Mouse (Mus musculus) left cerebral cortex, postnatal 36 days (tissue): ENCODE data around the gene Ripk1. TPM values are rescaled to one million over a fixed set of nuclear protein-coding genes. Genes with fewer than 3 reads are reported as not detected.

Experiments used
- DNase-seq, 2 experiments: peaks; one replicate each; pipeline ENCODE4 v3.0.0; 2021 to 2022; ENCODE audit warnings: low spot score in 2 of 2, mixed read lengths in 1 of 2
- intact Hi-C: fragments of 180-260 bp; cut with DNase I; formaldehyde crosslinking; loops from one replicate; pipeline ENCODE4 v1.15.1; 2025
- total RNA-seq, 2 experiments: library from RNA; stranded (reverse); gene quantifications; 2 replicates each; pipeline ENCODE4 v1.2.3; 2021

The Ripk1 gene
- total RNA-seq, 2 experiments from 2014 or later, result 5.6 to 5.8 TPM

DNA sequence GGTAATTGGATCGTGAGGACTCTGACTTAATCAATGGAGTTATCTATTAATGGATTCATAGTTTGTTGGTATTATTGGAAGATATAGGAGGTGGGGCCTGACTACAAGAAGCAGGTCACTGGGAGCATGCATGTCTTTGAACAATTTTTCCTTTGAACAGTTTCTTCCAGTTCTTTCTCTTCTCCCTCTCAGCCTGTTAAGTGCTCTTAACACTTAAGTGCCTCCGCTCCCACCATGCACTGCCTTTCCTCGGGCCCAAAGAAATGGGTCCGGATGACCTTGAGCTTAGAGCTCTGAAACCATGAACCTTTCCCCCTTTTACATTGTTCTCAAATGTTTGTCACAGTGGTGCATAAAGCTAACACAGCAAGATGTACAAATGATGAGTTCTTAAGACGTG is 34.6 kb downstream of the Ripk1 start:
- no peak for DNase-seq
- intact Hi-C loops, result loop anchor here (10.0 kb wide), 1 partner anchor 838 kb away; the partner anchor contains the start of gene Prpf4b

DNA sequence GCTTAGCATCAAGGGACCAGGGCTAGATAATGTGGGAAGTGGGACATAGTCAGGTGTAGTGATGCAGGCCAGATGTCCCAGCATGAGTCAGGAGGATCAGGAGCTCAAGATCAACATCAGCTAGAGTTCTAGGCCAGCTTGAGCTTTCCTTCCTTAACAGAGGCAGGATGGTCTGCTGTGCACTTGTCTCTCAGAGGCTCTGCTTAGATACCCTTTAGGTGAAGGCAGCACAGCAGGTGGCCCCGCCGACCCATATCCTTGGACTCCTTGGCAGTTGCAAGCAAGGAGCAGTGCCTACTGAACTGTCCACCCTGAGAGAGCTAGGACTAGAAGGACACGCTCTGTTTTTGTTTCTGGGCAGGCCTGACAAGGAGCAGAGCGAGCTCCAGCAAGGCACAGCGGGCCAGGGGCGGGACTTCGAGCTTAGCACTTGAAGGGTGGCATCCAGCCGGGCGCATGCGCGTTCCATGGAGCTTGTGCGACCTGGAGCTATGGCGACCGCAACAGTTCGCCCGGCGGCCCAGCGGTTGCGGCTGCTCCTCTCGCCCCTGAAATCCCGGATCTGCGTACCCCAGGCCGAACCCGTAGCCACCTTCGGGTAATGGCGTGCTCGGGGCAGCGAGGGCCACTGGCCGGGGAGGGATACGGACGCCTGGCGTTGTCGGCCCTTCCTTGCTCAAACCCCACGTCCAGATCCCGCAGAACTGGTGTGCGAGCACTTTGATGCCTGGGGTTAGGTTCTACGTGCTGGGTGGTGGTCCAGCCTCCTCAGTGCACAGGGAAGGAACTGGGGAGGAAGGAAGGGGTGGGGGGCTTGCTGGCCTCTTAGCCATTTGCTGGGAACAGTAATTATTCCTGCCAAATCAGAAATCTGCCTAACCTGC is 35.3 kb downstream of the Ripk1 start, which contains the start of gene Bphl:
Gene Bphl (plus strand): TSS at position 426 of the 884 bp plus-strand sequence.
- intact Hi-C loops, result loop anchor here (10.0 kb wide), 1 partner anchor 837 kb away; the partner anchor contains the start of gene Prpf4b

DNA sequence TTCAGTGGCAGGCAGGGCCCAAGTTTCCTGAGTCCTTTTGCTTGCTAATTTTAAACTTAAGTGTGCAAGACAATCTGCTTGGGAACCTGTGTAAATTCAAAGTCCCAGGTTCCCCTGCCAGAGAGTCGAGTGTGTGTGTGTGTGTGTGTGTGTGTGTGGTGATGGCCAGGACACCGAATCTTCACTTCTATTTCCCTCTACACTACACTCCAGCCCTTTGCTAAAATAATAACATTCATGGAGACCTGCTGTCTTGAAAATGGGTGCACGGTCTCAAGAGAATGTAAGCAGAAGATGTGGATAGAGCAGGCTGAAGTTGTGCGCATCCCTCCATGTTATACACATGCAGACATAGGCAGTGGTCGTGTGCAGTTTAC is 35.9 kb downstream of the Ripk1 start:
- peak in 1 of 2 experiments; percentile 16 for DNase-seq
- intact Hi-C loops, result loop anchor here (10.0 kb wide), 1 partner anchor 837 kb away; the partner anchor contains the start of gene Prpf4b

More for the DNA sequence above, 35.3 kb downstream of the Ripk1 start, which contains the start of gene Bphl:
- peak; percentile 92 to 93 for DNase-seq

DNA sequence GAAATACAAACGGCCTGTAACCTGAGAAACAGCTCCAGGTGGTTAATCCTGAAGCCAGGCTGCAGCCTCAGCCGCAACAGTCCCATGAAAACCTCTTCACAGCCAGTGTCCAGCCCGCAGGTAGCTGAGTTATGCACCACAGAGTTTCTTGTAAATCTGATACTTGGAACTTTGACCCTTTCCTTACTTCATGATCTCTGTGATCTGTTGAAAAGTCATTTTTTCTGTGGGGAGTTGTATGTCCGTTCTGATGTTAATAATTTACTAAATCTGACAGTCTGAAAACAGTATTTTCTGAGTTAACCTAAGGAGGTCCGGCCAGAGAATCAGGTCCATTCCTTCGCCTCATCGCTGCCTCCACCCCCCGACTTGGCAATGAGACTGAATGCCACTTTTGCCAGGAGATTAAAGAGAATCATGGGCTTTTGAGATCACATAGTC is 36.8 kb downstream of the Ripk1 start:
- no peak for DNase-seq
- intact Hi-C loops, result loop anchor here (10.0 kb wide), 1 partner anchor 836 kb away; the partner anchor contains the start of gene Prpf4b

DNA sequence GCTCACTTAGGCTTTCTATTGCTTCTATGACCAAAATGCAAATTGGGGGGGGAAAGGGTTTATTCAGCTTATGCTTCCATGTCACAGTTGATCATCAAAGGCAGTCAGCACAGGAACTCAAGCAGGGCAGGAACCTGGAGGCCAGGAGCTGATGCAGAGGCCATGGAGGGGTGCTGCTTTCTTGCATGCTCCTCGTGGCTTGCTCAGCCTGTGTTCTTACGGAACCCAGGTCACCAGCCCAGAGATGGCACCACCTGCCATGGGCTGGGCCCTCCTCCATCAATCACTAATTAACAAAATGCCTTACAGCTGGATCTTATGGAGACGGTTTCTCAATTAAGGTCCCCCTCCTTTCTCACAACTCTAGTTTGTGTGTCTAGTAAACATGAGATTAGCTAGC is 37.9 kb downstream of the Ripk1 start:
- no peak for DNase-seq
- intact Hi-C loops, result no loop called here

DNA sequence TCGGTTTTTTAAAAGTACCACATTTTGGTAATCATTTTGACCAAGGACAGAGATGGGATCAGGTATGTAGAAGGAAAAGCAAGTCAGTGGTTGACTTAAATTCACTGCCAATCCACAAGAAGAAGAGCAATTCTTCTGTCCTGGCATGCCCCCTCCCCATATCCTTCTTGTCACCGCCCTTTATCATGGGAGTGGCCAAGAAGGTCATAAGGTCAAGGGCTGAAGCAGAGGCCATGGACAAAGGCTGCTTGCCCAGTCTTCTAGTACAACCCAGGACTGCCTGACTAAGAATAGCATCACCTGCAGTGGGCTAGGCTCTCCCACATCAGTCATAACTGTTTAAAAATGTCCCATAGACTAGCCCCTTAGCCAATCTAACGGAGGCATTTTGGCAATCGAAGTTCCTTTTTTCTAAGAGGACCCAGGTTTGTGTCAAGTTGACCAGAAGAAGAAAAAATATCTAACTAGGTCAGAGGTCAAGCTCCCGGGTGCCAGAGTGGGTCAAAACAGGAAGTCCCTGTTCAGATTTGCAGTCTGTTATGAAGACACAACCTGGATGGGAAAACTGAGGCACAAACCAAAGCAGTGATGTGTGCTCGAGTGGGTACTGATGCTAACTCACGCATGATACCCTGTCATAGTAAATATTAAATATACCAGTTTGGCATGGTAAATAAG is 41.7 kb downstream of the Ripk1 start:
- intact Hi-C loops, result no loop called here
- DNase-seq, result no peak

DNA sequence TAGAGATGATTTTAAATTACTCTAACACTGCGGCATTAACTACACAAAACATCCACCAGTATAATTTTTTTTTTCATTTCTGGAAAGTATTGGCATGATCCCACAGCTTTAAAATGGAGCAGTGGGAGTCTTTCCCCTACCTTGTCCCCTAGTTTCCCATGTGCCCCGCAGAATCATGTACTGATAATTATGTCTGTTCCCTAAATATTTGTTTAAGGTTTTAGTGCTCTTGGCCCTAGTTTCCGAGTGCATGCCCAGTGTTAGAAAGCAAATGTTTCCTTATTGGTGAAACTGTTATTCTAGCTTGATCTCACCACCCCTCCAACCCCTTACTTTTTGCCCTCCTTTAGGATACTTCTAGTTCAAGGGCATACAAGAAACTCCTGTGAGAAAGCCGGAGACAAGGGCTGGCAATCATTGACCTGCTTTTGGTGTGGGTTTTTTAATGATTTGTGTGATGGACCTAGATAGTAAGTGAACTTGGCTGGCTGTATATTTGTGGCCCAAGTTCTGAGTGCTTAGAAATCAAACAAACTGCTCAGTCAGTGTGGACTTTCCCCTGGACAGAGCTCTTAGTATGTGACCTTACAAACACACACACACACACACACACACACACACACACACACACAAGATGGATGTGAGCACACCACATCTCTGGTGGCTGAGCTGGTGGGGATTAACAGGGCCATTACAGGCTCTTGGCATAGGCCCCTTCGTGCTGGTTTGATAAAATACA is 43.5 kb downstream of the Ripk1 start:
- DNase-seq, result no peak
- intact Hi-C loops, result loop anchor here (1.0 to 5.0 kb wide), 3 partner anchors 42 to 592 kb away; no protein-coding TSS in a partner anchor

DNA sequence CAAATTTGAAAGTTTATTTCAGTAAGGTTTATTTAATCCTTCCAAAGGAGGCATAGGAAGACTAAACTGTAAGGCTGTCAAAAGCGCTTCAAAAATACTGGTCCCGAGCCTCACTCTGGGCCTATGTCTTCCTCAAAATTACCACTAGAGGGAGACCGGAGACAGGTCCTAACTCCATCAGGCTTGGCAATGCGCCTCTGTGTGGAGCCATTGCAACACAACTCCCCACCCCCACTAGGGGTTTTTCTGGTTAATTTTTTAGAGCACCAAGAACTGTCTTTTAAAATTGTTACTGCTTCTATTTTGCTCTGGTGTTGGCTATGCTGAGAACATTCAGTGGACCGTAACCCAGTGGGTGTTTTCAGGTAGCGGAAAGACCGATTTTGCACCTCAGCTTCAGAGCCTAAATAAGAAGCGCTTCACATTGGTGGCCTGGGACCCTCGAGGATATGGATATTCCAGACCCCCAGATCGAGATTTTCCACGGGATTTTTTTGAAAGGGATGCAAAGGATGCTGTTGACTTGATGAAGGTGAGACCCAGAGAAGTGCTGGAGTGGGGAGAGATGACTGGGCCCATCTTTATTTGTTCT is 44.4 kb downstream of the Ripk1 start:
- DNase-seq, result peak; percentile 69 to 72
- intact Hi-C loops, result loop anchor here (1.0 to 5.0 kb wide), 3 partner anchors 41 to 591 kb away; no protein-coding TSS in a partner anchor

DNA sequence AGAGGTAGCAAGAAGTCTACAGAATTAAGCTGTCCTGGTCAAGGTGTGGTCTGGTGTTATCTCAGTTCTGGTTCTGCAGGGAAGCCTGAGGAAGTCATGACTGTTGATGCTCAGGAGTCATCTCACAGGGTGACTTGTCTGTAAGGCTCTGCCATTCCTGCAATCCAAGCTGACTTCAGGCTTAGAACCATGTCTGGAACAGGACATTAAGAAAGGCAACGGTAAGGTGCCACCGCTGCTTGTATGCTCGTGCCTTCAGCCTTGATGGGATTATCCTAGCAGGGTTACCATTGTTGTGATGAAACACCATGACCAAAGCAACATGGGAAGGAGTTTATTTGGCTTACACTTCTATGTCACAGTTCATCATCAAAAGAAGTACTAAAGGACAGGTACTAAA is 45.4 kb downstream of the Ripk1 start:
- DNase-seq, result no peak
- intact Hi-C loops, result loop anchor here (5.0 kb wide), 2 partner anchors 40 to 590 kb away; no protein-coding TSS in a partner anchor

DNA sequence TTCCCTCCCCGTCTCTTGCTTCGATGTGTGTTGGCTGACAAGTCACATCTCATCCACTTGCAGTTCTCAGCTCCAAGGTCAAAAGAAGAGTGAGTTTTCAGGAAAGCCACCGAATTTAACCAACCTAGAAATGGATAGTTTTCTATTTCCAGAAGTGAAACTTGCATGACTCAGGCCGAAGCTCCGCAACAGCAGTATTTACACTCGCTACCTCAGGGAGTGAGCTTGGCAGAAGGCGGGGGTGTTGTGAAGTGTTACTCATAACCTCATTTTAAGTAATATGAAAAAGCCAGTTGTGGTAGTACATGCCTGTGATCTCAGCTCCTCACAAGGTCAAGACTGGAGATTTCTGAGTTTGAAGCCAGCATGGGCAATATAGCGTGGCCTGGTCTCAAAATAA is 48.3 kb downstream of the Ripk1 start:
- DNase-seq, result peak; percentile 34 to 51
- intact Hi-C loops, result no loop called here

DNA sequence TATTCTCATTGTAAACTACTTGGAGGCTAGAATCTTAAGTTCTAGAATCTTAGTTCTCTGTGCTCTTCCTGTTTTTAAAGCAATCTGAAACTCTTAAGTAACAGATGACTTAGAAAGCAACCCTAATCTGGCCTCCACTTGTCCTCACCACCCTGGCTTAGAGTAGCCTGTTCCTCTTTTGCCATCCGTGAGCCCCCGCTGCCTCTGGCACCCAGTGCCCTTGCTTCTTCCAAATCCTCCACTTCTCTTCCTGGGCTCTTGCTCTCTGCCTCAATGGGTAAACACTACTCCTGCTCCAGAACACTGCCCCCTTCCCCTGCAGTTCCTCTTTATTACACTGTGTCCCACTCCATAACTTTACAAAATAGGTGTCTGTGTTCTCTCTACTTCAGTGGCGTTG is 49.5 kb downstream of the Ripk1 start:
- intact Hi-C loops, result no loop called here
- DNase-seq, result no peak

DNA sequence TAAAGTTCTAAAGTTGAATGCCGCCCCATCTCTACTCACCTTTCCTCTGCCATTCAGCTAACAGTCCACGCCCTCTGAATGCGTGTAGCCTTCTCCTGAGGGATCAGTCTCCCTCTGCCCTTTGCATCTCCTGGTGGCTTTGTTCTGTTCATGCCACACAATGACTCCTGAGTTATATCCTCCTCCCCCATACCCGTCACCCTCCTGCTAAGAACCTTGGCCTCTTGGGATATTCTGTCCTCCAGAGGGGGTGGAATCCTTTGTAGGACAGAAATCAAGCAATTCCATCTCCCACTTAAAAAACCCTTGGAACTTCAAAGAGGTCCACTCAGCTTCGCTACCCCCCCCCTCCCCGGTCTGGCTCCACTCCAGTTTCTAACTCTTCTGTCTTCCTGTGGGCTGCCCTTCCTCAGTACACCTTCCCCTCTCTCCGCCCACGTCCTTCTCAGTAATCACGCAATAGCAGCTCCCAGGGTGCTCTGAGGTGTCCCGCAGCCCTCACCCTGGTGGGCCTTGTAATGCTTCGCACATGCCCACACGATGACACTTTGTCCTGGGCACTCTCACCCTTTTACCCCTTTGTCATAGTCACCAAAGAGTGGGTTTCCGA is 51.6 kb downstream of the Ripk1 start:
- intact Hi-C loops, result no loop called here
- no peak for DNase-seq

DNA sequence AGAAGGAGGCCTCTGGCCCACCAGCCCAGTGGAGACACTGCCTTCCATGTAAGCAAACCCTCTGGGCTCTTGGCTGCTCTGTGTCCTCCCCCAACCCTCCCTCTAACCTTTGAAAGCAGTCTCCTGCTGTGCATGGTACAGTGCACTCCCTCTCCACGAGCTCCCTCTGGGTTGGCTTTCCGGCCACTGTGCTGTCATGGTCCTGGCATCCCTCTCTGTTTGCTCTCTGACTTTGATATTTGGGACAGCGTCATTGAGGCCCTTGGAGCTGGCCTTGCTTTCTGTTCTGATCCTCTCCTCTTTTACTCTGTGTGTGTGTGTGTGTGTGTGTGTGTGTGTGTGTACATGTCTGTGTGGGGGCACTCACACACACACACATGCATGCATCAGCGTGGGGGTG is 52.2 kb downstream of the Ripk1 start:
- intact Hi-C loops, result no loop called here
- no peak for DNase-seq

DNA sequence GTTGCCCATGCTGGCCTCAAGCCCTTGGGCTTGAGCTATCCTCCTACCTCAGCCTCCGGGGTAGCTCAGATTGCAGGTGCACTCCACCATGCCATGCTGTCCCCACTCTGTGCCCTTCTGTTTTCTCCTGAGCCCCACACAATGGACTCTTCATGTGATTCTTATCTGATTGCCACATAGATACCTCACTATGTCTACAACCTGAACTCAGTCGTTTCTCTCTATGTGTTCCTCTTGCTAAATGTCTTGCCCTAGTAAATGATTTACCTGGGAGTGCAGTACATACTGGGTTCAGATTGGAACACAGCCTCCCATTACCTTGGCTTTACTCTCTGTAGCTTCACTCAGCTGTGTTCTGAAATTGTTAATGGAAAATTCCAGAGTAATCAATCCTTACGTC is 52.8 kb downstream of the Ripk1 start:
- intact Hi-C loops, result no loop called here

DNA sequence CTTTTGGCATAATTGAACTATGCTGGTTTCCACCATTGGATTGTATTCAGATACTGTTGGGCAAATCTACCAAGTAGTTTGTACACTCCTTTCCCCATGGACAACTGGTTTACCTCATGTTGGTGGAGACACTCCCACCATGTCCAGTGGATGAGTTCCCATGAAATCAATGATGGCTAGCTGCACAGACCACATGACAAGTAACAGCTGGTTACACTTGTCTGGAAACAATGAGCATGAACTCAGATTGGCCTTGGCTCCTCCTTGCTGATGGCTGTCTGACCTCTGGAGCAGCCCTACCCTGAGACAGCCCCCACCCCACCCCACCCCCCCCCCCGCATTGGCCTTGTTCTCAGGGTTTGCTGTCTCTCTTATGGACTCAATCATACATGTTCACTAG is 55.1 kb downstream of the Ripk1 start:
- DNase-seq, result no peak
- intact Hi-C loops, result no loop called here

More for the DNA sequence above, 52.8 kb downstream of the Ripk1 start:
- DNase-seq, result no peak

DNA sequence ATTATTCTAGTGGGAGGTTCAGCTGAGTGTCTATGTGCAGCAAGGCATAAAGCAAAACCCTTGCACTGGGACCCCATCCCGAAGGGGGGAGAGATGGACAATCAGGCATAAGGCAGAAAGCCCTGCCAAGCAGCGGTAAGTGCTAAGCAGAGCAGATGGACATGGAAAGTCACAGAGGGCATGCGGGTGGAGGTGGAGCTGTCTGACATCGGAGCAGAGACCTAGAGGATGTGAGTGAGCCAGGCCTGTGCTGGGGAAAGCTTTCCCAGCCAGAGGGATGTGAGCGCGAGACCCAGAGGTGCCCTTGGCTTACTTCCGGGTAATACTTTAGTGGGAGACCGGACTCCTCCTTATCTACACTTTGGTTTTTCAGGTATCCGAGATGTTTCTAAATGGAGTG is 57.9 kb downstream of the Ripk1 start:
- DNase-seq, result no peak

DNA sequence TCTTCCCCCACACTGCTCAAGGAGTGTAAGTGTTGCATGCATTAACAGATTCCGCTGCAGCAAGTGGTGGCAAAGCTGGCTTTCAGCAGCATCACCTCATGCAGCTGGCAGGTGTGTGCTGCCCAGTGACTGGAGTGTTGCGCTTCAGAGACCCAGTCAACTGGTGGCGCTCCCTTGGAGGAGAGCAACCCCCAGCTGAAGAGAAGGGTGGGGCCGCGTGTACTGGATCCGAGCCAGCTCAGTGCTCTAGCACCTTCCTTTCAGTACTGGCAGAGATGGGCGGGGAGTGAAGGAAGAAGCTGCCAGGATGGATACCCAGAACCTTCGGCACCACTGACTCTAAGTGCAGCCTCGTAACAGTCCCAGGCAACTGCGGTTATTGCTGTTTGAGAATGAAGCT is 60.3 kb downstream of the Ripk1 start:
- intact Hi-C loops, result no loop called here
- no peak for DNase-seq

More for the DNA sequence above, 57.9 kb downstream of the Ripk1 start:
- intact Hi-C loops, result no loop called here

DNA sequence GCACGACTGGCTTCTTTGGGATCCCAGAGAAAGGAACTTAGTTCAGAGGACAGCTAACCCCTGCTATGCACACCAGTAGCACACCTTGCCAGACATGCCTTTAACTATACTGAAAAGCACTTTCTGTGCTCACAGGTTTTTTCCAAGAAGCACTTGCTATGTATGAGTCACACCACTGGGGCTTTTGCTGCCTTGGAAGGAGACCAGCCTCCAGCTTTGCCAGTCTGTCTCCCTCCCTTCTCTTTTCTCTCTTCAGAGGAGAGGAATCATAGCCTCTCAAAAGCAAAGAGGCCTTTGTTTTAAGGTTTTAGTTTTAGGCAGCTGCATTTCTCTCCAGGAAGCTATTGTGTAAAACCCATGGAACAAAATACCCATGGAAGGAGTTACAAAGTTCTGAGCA is 64.2 kb downstream of the Ripk1 start:
- intact Hi-C loops, result no loop called here
- DNase-seq, result peak; percentile 58 to 60

DNA sequence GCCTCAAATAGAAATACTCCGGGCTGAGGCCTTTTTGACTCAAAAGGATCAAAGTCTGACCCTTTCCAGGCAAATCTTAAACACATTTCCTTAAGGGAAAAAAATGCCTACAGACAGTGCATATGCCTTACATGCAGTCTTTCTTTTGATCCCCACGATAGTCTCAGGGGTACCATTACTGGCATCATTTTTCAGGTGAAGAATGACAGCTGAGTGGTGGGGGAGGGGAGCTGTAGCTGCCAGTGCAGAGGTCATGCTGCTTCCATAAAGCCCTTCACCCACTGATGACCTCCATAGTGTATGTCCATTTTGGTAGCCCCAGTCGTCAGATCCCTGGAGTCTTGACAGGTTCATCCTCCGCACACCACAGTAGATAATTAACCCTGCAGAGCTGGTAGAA is 68.1 kb downstream of the Ripk1 start:
- intact Hi-C loops, result no loop called here
- no peak for DNase-seq
